Mouse (Mus musculus) lung, postnatal 36 days (tissue): Measurements from ENCODE around the gene Gm12355.

Source experiments
- DNase-seq: peaks from one replicate; pipeline ENCODE4 v3.0.0; 2022; ENCODE audit warnings: mixed read lengths

Gm12355 gene

GRCm38 (mm10) chr11:98581286-98582029, 44.0 kb downstream of the Gm12355 start:
- DNase-seq = no peak

DNA sequence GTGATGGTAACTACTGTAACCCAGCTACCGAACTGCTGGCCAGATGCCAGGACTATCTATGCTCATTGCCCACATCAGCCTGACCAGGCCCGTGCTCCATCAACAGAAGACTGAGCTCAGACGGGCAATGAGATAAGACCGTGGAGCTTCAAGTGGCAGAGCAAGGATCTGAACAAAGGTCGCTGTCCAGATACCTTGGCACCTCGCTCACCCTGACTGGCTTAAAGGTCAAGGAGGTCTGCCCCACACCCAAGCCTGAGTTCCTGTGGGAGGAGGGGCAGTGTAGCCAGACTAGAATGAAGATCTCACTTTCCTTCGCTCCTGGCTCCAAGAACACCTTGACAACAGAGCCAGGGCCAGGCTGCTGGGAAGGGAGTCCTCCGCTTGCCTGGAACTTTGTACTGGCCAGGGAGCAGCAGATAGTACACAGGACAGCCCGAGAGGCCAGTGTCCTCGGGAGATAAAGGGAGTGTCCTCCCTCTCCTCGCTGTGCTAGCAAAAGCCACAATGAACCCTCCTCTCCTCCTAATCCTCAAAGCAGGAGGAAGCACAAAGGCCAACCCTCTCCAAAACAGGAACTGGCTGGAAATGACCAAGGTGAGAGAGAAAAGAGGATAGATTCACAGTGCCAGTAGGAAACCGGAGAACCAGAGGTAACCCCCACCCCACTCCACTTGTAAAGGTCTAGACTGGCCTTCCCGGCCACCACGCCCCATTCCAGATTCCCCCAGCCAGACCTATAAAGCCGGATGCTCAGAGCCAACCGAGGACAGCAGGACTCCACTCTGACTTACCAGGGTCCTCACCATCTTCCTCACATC, 45.0 kb downstream of the Gm12355 start:
- DNase-seq = no peak

- no peak for DNase-seq
Observed at GRCm38 (mm10) chr11:98577776-98578175, 47.7 kb downstream of the Gm12355 start.
